Mouse (Mus musculus) stomach, embryonic 15.5 days (tissue): ENCODE measurements around the gene Gm5148. TPM values are rescaled to one million over a fixed set of nuclear protein-coding genes. Genes with fewer than 3 reads are reported as not detected.
A peak's percentile ranks its signal among the peaks of the same experiment; 100 is the strongest.

ENCODE experiments used
- ATAC-seq: fragments of 200-750 bp; cut with Nextera tagmentation; 2 replicates; pipeline ENCODE4 v1.8.0; 2017; ENCODE audit warnings: low read depth, moderate number of reproducible peaks, moderate TSS enrichment; ENCODE audit not compliant: insufficient read depth, low FRiP score
- H3K27ac ChIP-seq: fragments of 300-500 bp; sonication (generic); 2 replicates; pipeline ENCODE4 v1.5.1; 2015; ENCODE audit warnings: mild to moderate bottlenecking, inconsistent platforms
- H3K27me3 ChIP-seq: fragments of 300-500 bp; sonication (generic); replicated peaks from 2 replicates; pipeline ENCODE4 v1.6.1; 2015; ENCODE audit warnings: inconsistent platforms
- H3K36me3 ChIP-seq: fragments of 300-500 bp; sonication (generic); 2 replicates; pipeline ENCODE4 v1.6.1; 2015; ENCODE audit warnings: inconsistent platforms
- H3K4me1 ChIP-seq: fragments of 300-500 bp; sonication (generic); 2 replicates; pipeline ENCODE4 v1.6.1; 2015; ENCODE audit warnings: inconsistent platforms
- H3K4me2 ChIP-seq: fragments of 300-500 bp; sonication (generic); 2 replicates; pipeline ENCODE4 v1.6.1; 2015; ENCODE audit warnings: mild to moderate bottlenecking, inconsistent platforms
- H3K4me3 ChIP-seq: fragments of 300-500 bp; sonication (generic); replicated peaks from 2 replicates; pipeline ENCODE4 v1.5.1; 2015; ENCODE audit warnings: inconsistent platforms
- H3K9ac ChIP-seq: fragments of 300-500 bp; sonication (generic); 2 replicates; pipeline ENCODE4 v1.6.1; 2015; ENCODE audit warnings: inconsistent platforms
- H3K9me3 ChIP-seq: fragments of 300-500 bp; sonication (generic); 2 replicates; pipeline ENCODE4 v1.6.1; 2016; ENCODE audit warnings: inconsistent platforms
- WGBS: fragments of 180-500 bp; shearing (Covaris S2); methylation state at CpG from one replicate; pipeline ENCODE4 v1.1.7; 2015; 5-methylcytosine and 5-hydroxymethylcytosine counted together
- polyA plus RNA-seq: library from polyadenylated mRNA; unstranded; fragments of >200 nt; fragmentation: Nextera tagmentation; extraction: Ambion mirVana; gene quantifications from 2 replicates; pipeline ENCODE4 v1.2.1, GENCODE M21; 2015

Gene Gm5148
- polyA plus RNA-seq, 1 experiment from 2014 or later = 5.9 TPM

- Histone ChIP-seq H3K4me3 (no peak overlapping the region), H3K4me1 (peaks cover 25% of the 10 kb centered on the region), H3K27me3 (no peaks in the 10 kb centered on the region), H3K27ac (no peak overlapping the region), H3K9me3 (no peaks in the 10 kb centered on the region), H3K4me2 (no peak overlapping the region), H3K9ac (no peak overlapping the region), H3K36me3 (no peaks in the 10 kb centered on the region)
- WGBS = 63% methylated on average over 11 of the region's 11 CpGs
- ATAC-seq = no peak
These were observed 49.2 kb downstream of the Gm5148 start for GRCm38 (mm10) chr3:37675056-37675525.

DNA sequence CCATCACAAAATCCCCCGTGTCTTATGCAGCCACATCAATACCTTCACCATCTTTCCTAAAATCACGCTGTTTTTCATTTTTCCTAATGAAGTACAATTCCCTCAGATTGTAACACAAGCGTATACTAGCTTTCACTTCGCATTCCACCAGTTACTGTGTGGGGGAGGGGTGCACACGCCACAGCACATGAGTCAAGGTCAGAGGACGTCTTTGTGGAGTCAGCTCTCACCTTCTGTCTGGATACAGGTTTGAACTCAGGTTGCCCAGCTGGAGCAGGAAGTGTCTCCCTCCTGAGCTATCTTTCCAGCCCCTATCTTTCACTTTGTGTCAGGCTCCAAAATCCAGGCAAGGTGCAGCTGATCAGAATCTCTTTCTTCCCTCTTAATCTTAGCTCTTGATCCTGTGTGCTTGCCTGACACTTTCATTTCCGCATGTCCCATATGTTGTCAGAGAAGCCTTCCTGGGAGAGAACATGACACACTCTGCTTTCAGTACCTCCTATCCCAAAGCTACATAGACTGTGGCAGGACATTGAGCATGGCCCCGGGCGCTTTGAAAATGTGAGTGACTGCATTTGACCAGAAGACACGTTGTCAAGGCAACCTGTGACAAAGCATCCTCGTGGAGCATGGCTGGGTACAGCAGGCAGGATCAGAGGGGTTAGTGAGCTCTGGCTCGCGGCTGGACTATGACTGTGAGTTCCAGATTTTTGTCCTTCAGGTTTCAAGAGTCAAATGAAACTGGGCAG lies 50.6 kb downstream of the Gm5148 start:
- 0 out of 2 replicates have a peak, but pooled peaks cover 4% of the 10 kb centered on the region for H3K9me3 ChIP-seq
- no peak overlapping the region for H3K4me3 ChIP-seq
- H3K36me3 ChIP-seq = no peaks in the 10 kb centered on the region
- H3K27ac ChIP-seq = no peak overlapping the region
- no peak for ATAC-seq
- no peaks in the 10 kb centered on the region for H3K27me3 ChIP-seq
- peaks cover 25% of the 10 kb centered on the region for H3K4me1 ChIP-seq
- no peak overlapping the region for H3K4me2 ChIP-seq
- WGBS = 66% methylated on average over 13 of the region's 13 CpGs
- no peak overlapping the region for H3K9ac ChIP-seq

DNA sequence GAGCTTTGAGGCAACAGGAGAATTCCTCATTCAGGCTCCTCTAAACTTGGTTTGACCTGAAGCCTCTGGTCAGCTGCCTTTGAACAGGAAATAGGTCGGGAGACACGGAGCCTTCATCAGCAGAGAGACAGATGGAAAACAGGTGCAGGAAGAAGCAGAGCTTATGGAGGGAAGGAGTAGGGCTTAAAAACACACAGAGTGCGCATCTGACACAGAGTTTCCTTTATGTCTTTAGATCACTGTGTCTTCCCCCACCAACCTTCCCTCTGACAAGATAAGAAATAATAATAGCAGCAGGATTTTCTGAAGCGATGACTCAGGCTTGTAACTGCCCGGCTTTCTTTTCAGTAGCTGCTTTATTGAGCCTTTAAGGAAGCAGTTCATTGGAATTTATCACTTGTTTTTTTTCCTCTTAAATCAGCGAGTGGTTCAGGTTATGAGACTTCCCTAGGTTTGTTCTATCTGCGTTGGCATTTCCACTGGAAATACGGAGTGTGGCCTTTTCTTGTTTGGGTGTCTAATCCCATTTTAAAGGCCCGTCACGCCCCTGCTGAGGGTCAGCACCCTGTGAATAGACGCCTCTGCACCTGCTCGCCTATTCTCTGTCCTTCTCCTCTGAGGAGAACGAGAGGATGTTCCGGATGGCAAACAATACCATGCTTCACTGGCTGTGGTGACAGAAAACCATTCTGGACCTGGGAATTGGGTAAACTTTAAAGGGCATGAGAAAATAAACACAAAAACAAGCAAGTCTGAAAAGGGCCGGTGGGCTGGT lies 51.8 kb downstream of the Gm5148 start:
- Histone ChIP-seq H3K36me3 (no peaks in the 10 kb centered on the region), H3K27me3 (no peaks in the 10 kb centered on the region), H3K4me2 (no peak overlapping the region), H3K27ac (no peak overlapping the region; the same call in 1 of the 2 replicates), H3K9ac (no peak overlapping the region), H3K9me3 (0 out of 2 replicates have a peak, but pooled peaks cover 4% of the 10 kb centered on the region), H3K4me1 (peaks cover 25% of the 10 kb centered on the region), H3K4me3 (no peak overlapping the region)
- no peak for ATAC-seq
- WGBS = 44% methylated on average over 15 of the region's 15 CpGs

DNA sequence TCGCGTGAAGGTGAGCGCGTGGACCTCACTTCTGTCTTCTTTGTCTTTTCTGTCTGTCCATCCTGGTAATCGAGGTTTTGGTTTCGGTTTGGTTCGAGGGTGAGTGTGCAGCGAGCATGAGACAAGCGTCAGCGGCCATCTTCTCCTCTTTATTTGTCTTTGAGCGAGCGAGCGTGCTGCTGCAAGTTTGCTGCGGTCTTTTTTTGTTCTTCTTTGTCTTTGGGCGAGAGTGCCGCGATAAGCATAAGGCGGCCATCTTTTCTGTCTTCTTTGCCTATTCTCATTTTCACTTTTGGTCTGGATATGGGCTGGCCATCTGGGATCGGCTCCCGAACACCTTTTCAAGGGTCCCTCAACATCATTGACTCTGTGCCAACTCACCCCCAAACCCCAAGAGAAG lies 55.2 kb downstream of the Gm5148 start:
- no peak for ATAC-seq
- 97% methylated on average over 20 of the region's 20 CpGs for WGBS
- no peak overlapping the region for H3K4me3 ChIP-seq

GRCm38 (mm10) chr3:37668652-37669051 lies 55.6 kb downstream of the Gm5148 start:
- H3K27me3 ChIP-seq = no peaks in the 10 kb centered on the region
- no peak for ATAC-seq
- 93% methylated on average over 12 of the region's 12 CpGs for WGBS
- H3K36me3 ChIP-seq = no peaks in the 10 kb centered on the region
- no peak overlapping the region for H3K9ac ChIP-seq
- no peak overlapping the region for H3K4me2 ChIP-seq
- H3K9me3 ChIP-seq = 0 out of 2 replicates have a peak, but pooled peaks cover 4% of the 10 kb centered on the region
- peaks cover 11% of the 10 kb centered on the region; the same call in 1 of the 2 replicates for H3K4me1 ChIP-seq
- no peak overlapping the region for H3K4me3 ChIP-seq
- H3K27ac ChIP-seq = no peak overlapping the region

More for the DNA sequence above, 55.2 kb downstream of the Gm5148 start:
- no peak overlapping the region for H3K9ac ChIP-seq
- H3K4me1 ChIP-seq = peaks cover 14% of the 10 kb centered on the region; the same call in 1 of the 2 replicates
- H3K27me3 ChIP-seq = no peaks in the 10 kb centered on the region
- H3K4me2 ChIP-seq = no peak overlapping the region
- no peaks in the 10 kb centered on the region for H3K36me3 ChIP-seq
- H3K27ac ChIP-seq = no peak overlapping the region
- 0 out of 2 replicates have a peak, but pooled peaks cover 4% of the 10 kb centered on the region for H3K9me3 ChIP-seq

- H3K4me1 ChIP-seq = peaks cover 9% of the 10 kb centered on the region; the same call in 1 of the 2 replicates
- 0 out of 2 replicates have a peak, but pooled peaks cover 4% of the 10 kb centered on the region for H3K9me3 ChIP-seq
- no peak for ATAC-seq
- H3K9ac ChIP-seq = no peak overlapping the region
- H3K27me3 ChIP-seq = no peaks in the 10 kb centered on the region
- no peaks in the 10 kb centered on the region for H3K36me3 ChIP-seq
- no peak overlapping the region for H3K4me2 ChIP-seq
- no peak overlapping the region for H3K4me3 ChIP-seq
- peak overlapping the region; percentile 23; the same call in 1 of the 2 replicates for H3K27ac ChIP-seq
- 27% methylated on average over 7 of the region's 7 CpGs for WGBS
These were observed 56.6 kb downstream of the Gm5148 start for GRCm38 (mm10) chr3:37667736-37668135.

DNA sequence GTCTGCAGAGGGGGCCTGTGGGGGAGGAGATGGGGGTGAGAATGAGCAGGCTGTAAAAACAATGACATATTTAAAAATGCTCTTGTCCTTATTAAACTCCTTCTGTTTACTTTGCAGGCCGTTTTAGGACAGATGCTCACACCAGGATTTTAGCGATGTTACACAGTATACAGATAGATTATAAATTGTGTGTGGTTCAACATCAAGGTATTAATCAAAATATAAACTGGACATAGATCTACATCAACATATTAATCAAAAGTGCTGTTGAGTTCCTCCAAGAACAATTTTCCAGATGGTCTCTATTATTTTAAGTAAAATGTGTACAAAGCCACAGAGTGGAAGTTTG lies 57.2 kb downstream of the Gm5148 start:
- ATAC-seq = peak; percentile 32; the same call in 1 of the 2 replicates
- H3K9ac ChIP-seq = no peak overlapping the region
- 0 out of 2 replicates have a peak, but pooled peaks cover 5% of the 10 kb centered on the region for H3K4me1 ChIP-seq

GRCm38 (mm10) chr3:37666291-37667118 lies 57.8 kb downstream of the Gm5148 start:
- Histone ChIP-seq H3K4me3 (no peak overlapping the region), H3K27ac (peak overlapping the region; percentile 55), H3K36me3 (no peaks in the 10 kb centered on the region), H3K9ac (no peak overlapping the region), H3K4me2 (no peak overlapping the region), H3K9me3 (0 out of 2 replicates have a peak, but pooled peaks cover 4% of the 10 kb centered on the region), H3K4me1 (0 out of 2 replicates have a peak, but pooled peaks cover 3% of the 10 kb centered on the region), H3K27me3 (no peaks in the 10 kb centered on the region)
- peak; percentile 80 for ATAC-seq
- 18% methylated on average over 9 of the region's 9 CpGs for WGBS

More for the DNA sequence above, 57.2 kb downstream of the Gm5148 start:
- Histone ChIP-seq H3K36me3 (no peaks in the 10 kb centered on the region), H3K4me2 (no peak overlapping the region), H3K4me3 (no peak overlapping the region), H3K9me3 (0 out of 2 replicates have a peak, but pooled peaks cover 4% of the 10 kb centered on the region), H3K27ac (peak overlapping the region; percentile 55), H3K27me3 (no peaks in the 10 kb centered on the region)
- WGBS = 6% methylated on average over 2 of the region's 2 CpGs

Other genes starting within 250 kb of the Gm5148 start
- 13.6 and 15.2 TPM in 2 replicates for gene Spry1, start 84.5 kb downstream of the Gm5148 start, polyA plus RNA-seq